Mouse (Mus musculus): ENCODE data around the gene Pde4b. TPM values are rescaled to one million over a fixed set of nuclear protein-coding genes. Genes with fewer than 3 reads are reported as not detected.

The Pde4b gene
- polyA plus RNA-seq, 1 experiment = 11.5 TPM

- Histone ChIP-seq H3K4me1 (ENCODE audit: control insufficient read depth, insufficient read depth, low read length) (peaks cover 18% of the 10 kb centered on the region; the same call in 1 of the 2 replicates), H3K36me3 (ENCODE audit: control insufficient read depth, insufficient read depth, low read length) (no peaks in the 10 kb centered on the region), H3K27ac (ENCODE audit: insufficient read depth, low read depth, low read length) (peak overlapping the region; percentile 89), H3K4me3 (ENCODE audit: insufficient read depth, low read depth, low read length) (peak overlapping the region; percentile 33), H3K27me3 (replicated peaks; ENCODE audit: control insufficient read depth, insufficient read depth, low read length) (no peaks in the 10 kb centered on the region)
- TF ChIP-seq POLR2A (IDR thresholded peaks at IDR 0.05; ENCODE audit: low read depth, low read length) (no peak), CTCF (conservative IDR thresholded peaks at IDR 0.05; ENCODE audit: insufficient read depth, insufficient read length, low read depth, low read length) (no peak)
- 27% methylated on average over 12 of the region's 12 CpGs for WGBS
- peak; percentile 78 for DNase-seq
Observed at GRCm38 (mm10) chr4:102588668-102589455, 501.5 kb downstream of the Pde4b start.

DNA sequence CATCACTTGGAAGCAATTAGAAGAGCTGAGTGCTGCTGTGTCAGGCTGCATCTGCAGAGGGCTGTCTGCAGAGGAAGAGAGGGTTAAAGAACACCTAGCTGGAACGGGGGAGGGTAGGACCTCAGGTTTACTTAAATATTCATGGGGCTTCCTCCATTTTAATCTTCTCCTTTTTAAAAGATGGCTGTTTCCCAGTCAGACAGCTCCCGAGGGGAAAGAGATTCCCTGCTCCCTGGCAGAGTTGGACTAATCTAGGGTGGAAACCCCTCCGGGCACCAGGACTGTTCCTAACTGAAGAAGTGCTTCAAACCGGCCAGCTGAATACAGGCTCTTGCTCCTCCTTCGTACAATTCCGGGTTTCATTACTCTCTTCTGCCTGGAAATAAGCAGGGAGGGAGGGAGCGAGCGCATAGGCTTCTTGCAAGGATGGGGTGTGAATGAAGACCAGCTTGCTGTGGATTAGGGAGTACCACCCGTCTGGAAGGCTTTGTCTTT, 502.2 kb downstream of the Pde4b start:
- H3K4me1 ChIP-seq (ENCODE audit: control insufficient read depth, insufficient read depth, low read length) = peaks cover 16% of the 10 kb centered on the region; the same call in 1 of the 2 replicates
- no peaks in the 10 kb centered on the region for H3K36me3 ChIP-seq (ENCODE audit: control insufficient read depth, insufficient read depth, low read length)
- H3K27ac ChIP-seq (ENCODE audit: insufficient read depth, low read depth, low read length) = peak overlapping the region; percentile 89
- peak; percentile 64 for DNase-seq
- H3K27me3 ChIP-seq (replicated peaks; ENCODE audit: control insufficient read depth, insufficient read depth, low read length) = no peaks in the 10 kb centered on the region
- WGBS = 2% methylated on average over 9 of the region's 9 CpGs
- TF ChIP-seq CTCF (conservative IDR thresholded peaks at IDR 0.05; ENCODE audit: insufficient read depth, insufficient read length, low read depth, low read length) (no peak), POLR2A (IDR thresholded peaks at IDR 0.05; ENCODE audit: low read depth, low read length) (no peak)
- H3K4me3 ChIP-seq (ENCODE audit: insufficient read depth, low read depth, low read length) = peak overlapping the region; percentile 68

DNA sequence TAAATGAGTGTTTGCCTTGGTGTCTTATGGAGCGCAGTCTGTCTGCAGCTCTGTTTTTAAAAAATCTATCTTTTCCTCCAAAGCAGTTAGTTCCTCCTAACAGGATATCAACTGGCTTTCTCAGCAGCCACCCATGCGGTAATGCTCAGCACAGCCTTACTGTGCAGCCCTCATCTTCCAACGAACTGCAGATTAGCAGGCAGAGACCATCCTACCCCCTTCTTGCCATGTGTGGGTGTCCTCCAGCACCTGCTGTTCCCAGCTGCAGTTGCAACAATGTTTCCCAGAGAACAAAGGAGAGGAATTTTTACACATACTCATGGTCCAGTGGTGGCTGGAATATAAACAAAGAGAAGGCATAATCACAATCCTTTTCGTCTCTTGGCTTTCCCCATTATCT, 504.5 kb downstream of the Pde4b start:
- TF ChIP-seq CTCF (conservative IDR thresholded peaks at IDR 0.05; ENCODE audit: insufficient read depth, insufficient read length, low read depth, low read length) = no peak
- TF ChIP-seq POLR2A (IDR thresholded peaks at IDR 0.05; ENCODE audit: low read depth, low read length) = no peak
- no peak overlapping the region for H3K4me3 ChIP-seq (ENCODE audit: insufficient read depth, low read depth, low read length)
- H3K4me1 ChIP-seq (ENCODE audit: control insufficient read depth, insufficient read depth, low read length) = peaks cover 8% of the 10 kb centered on the region; the same call in 1 of the 2 replicates

DNA sequence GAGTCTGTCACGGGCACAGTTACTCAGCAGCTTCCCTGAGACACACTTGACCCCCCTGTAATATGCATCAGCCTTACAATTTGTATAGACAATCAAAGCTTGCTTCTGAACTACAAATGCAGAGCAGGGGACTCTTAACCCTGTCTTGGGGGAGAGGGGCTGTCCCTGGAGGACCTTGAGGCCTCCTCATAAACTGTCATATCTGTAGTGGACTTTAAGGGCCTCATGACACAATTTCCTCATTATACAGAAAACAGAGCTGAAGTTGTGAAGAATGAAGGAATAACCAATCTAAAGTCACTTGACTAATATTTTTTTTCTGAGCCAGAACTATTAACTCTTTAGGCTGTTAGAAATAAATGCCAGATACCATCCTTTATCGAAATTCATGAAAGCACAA, 505.2 kb downstream of the Pde4b start:
- Histone ChIP-seq H3K27ac (ENCODE audit: insufficient read depth, low read depth, low read length) (no peak overlapping the region), H3K4me3 (ENCODE audit: insufficient read depth, low read depth, low read length) (no peak overlapping the region), H3K36me3 (ENCODE audit: control insufficient read depth, insufficient read depth, low read length) (0 out of 2 replicates have a peak, but pooled peaks cover 2% of the 10 kb centered on the region), H3K4me1 (ENCODE audit: control insufficient read depth, insufficient read depth, low read length) (peaks cover 4% of the 10 kb centered on the region; the same call in 1 of the 2 replicates), H3K27me3 (replicated peaks; ENCODE audit: control insufficient read depth, insufficient read depth, low read length) (no peaks in the 10 kb centered on the region)
- DNase-seq = no peak
- 78% methylated on average over 2 of the region's 2 CpGs for WGBS
- TF ChIP-seq POLR2A (IDR thresholded peaks at IDR 0.05; ENCODE audit: low read depth, low read length) = no peak
- no peak for TF ChIP-seq CTCF (conservative IDR thresholded peaks at IDR 0.05; ENCODE audit: insufficient read depth, insufficient read length, low read depth, low read length)

More for the DNA sequence above, 504.5 kb downstream of the Pde4b start:
- H3K36me3 ChIP-seq (ENCODE audit: control insufficient read depth, insufficient read depth, low read length) = 0 out of 2 replicates have a peak, but pooled peaks cover under 1% of the 10 kb centered on the region
- WGBS = 63% methylated on average over 4 of the region's 4 CpGs
- H3K27me3 ChIP-seq (replicated peaks; ENCODE audit: control insufficient read depth, insufficient read depth, low read length) = no peaks in the 10 kb centered on the region
- DNase-seq = no peak
- no peak overlapping the region for H3K27ac ChIP-seq (ENCODE audit: insufficient read depth, low read depth, low read length)

DNA sequence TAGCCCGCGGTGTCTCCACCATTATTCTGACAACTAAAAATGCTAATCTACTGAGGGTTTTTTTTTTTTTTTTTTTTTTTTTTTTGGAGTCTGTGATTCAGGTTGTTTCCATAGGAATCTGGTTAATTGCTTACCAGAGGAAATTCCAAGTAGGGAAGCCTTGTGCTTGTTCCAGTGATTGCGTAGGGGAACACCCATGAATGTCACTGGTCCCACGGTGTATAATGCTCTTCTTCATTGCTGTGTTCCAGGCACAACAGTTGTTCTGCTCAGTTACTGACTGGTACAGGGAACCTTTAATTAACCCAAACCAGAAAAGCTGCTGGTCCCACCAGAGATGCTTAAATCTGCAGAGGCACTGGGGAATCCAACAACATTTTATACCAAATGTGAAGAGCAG, 506.3 kb downstream of the Pde4b start:
- TF ChIP-seq CTCF (conservative IDR thresholded peaks at IDR 0.05; ENCODE audit: insufficient read depth, insufficient read length, low read depth, low read length) = no peak
- TF ChIP-seq POLR2A (IDR thresholded peaks at IDR 0.05; ENCODE audit: low read depth, low read length) = no peak
- DNase-seq = peak; percentile 58
- Histone ChIP-seq H3K27me3 (replicated peaks; ENCODE audit: control insufficient read depth, insufficient read depth, low read length) (no peaks in the 10 kb centered on the region), H3K36me3 (ENCODE audit: control insufficient read depth, insufficient read depth, low read length) (0 out of 2 replicates have a peak, but pooled peaks cover 2% of the 10 kb centered on the region), H3K4me1 (ENCODE audit: control insufficient read depth, insufficient read depth, low read length) (peaks cover 4% of the 10 kb centered on the region; the same call in 1 of the 2 replicates), H3K4me3 (ENCODE audit: insufficient read depth, low read depth, low read length) (no peak overlapping the region), H3K27ac (ENCODE audit: insufficient read depth, low read depth, low read length) (peak overlapping the region; percentile 44; the same call in 1 of the 2 replicates)
- WGBS = 30% methylated on average over 4 of the region's 4 CpGs

GRCm38 (mm10) chr4:102594506-102594905, 507.2 kb downstream of the Pde4b start:
- 91% methylated on average over 3 of the region's 3 CpGs for WGBS
- peaks cover 2% of the 10 kb centered on the region; the same call in 1 of the 2 replicates for H3K36me3 ChIP-seq (ENCODE audit: control insufficient read depth, insufficient read depth, low read length)
- no peak overlapping the region for H3K27ac ChIP-seq (ENCODE audit: insufficient read depth, low read depth, low read length)

GRCm38 (mm10) chr4:102603968-102604367, 516.6 kb downstream of the Pde4b start:
- WGBS = 61% methylated on average over 3 of the region's 3 CpGs
- no peak overlapping the region for H3K27ac ChIP-seq (ENCODE audit: insufficient read depth, low read depth, low read length)
- H3K4me1 ChIP-seq (ENCODE audit: control insufficient read depth, insufficient read depth, low read length) = 0 out of 2 replicates have a peak, but pooled peaks cover 4% of the 10 kb centered on the region
- H3K36me3 ChIP-seq (ENCODE audit: control insufficient read depth, insufficient read depth, low read length) = peaks cover 9% of the 10 kb centered on the region
- H3K27me3 ChIP-seq (replicated peaks; ENCODE audit: control insufficient read depth, insufficient read depth, low read length) = no peaks in the 10 kb centered on the region
- no peak overlapping the region for H3K4me3 ChIP-seq (ENCODE audit: insufficient read depth, low read depth, low read length)
- TF ChIP-seq CTCF (conservative IDR thresholded peaks at IDR 0.05; ENCODE audit: insufficient read depth, insufficient read length, low read depth, low read length) (no peak), POLR2A (IDR thresholded peaks at IDR 0.05; ENCODE audit: low read depth, low read length) (no peak)
- DNase-seq = peak; percentile 50

More at GRCm38 (mm10) chr4:102594506-102594905, 507.2 kb downstream of the Pde4b start:
- TF ChIP-seq POLR2A (IDR thresholded peaks at IDR 0.05; ENCODE audit: low read depth, low read length) = no peak
- no peak for TF ChIP-seq CTCF (conservative IDR thresholded peaks at IDR 0.05; ENCODE audit: insufficient read depth, insufficient read length, low read depth, low read length)
- Histone ChIP-seq H3K4me1 (ENCODE audit: control insufficient read depth, insufficient read depth, low read length) (peaks cover 4% of the 10 kb centered on the region; the same call in 1 of the 2 replicates), H3K27me3 (replicated peaks; ENCODE audit: control insufficient read depth, insufficient read depth, low read length) (no peaks in the 10 kb centered on the region), H3K4me3 (ENCODE audit: insufficient read depth, low read depth, low read length) (no peak overlapping the region)
- DNase-seq = no peak

Measured in kidney, adult 2 months (tissue).